Mouse (Mus musculus) cortical plate, adult 2 months (tissue): ENCODE results near the gene Efcab12.

Experiments used
- CTCF ChIP-seq: fragments of 200-500 bp; IDR thresholded peaks from 2 replicates; pipeline ENCODE4 v1.5.1; 2011; ENCODE audit warnings: mild to moderate bottlenecking, control low read depth, low read length; ENCODE audit not compliant: insufficient read depth; ENCODE audit errors: extremely low read depth
- POLR2A ChIP-seq: fragments of 200-500 bp; IDR thresholded peaks from 2 replicates; pipeline ENCODE4 v1.6.1; 2011; ENCODE audit warnings: mild to moderate bottlenecking, low read length, control low read depth; ENCODE audit not compliant: insufficient read depth; ENCODE audit errors: extremely low read depth

- TF ChIP-seq CTCF = no peak
- TF ChIP-seq POLR2A = no peak
Observed at GRCm38 (mm10) chr6:115782781-115783180, 55.4 kb downstream of the Efcab12 start.
